Mouse (Mus musculus) subcutaneous adipose tissue, adult 2 months (tissue): Measurements from ENCODE around the gene Smpdl3b. TPM values are rescaled to one million over a fixed set of nuclear protein-coding genes. Genes with fewer than 3 reads are reported as not detected.

Source experiments
- polyA plus RNA-seq: library from polyadenylated mRNA; depleted of rRNA; stranded (reverse); fragments of >200 nt; gene quantifications from 2 replicates; pipeline ENCODE4 v1.2.3, GENCODE M21; 2012; ENCODE audit warnings: low replicate concordance; rRNA removed

The Smpdl3b gene
- polyA plus RNA-seq = 5.0 and 6.0 TPM in 2 replicates

GRCm38 (mm10) chr4:132756974-132757373 is at the start of gene Smpdl3b:
Smpdl3b (minus strand) TSS chr4:132757252.

GRCm38 (mm10) chr4:132796196-132796886 is 39.3 kb upstream of the Smpdl3b start, which contains the start of gene Themis2:
Themis2 (minus strand) TSS chr4:132796387.

GRCm38 (mm10) chr4:132767914-132768876 is 11.1 kb upstream of the Smpdl3b start, which contains the start of gene Rpa2:
Rpa2 (plus strand) TSS chr4:132768332.

GRCm38 (mm10) chr4:132732148-132732684 is 24.8 kb downstream of the Smpdl3b start, which contains the start of gene Xkr8:
Xkr8 (minus strand) TSS chr4:132732546.

Other genes with a start within 250 kb of the Smpdl3b start
- 10.7 and 29.6 TPM in 2 replicates for gene Sesn2, start 246.8 kb downstream of the Smpdl3b start, polyA plus RNA-seq
- gene Atpif1, start 223.6 kb downstream of the Smpdl3b start, polyA plus RNA-seq = 40.2 and 97.8 TPM in 2 replicates
- 25.4 and 34.4 TPM in 2 replicates for gene Dnajc8, start 221.7 kb downstream of the Smpdl3b start, polyA plus RNA-seq
- gene Ptafr, start 193.2 kb downstream of the Smpdl3b start, polyA plus RNA-seq = 19.0 and 23.0 TPM in 2 replicates
- 25.0 and 26.4 TPM in 2 replicates for gene Eya3, start 118.3 kb downstream of the Smpdl3b start, polyA plus RNA-seq
- 17.6 and 18.8 TPM in 2 replicates for gene Xkr8, start 24.7 kb downstream of the Smpdl3b start, polyA plus RNA-seq
- gene Rpa2, start 11.1 kb upstream of the Smpdl3b start, polyA plus RNA-seq = 13.3 and 24.5 TPM in 2 replicates
- 14.1 and 17.0 TPM in 2 replicates for gene Themis2, start 39.1 kb upstream of the Smpdl3b start, polyA plus RNA-seq
- gene Ppp1r8, start 85.9 kb upstream of the Smpdl3b start, polyA plus RNA-seq = 28.5 and 46.9 TPM in 2 replicates
- gene Stx12, start 127.3 kb upstream of the Smpdl3b start, polyA plus RNA-seq = 25.8 and 40.7 TPM in 2 replicates
- gene Fam76a, start 165.3 kb upstream of the Smpdl3b start, polyA plus RNA-seq = 13.7 and 14.8 TPM in 2 replicates
- gene Fgr, start 216.8 kb upstream of the Smpdl3b start, polyA plus RNA-seq = 2.7 and 7.3 TPM in 2 replicates